Mouse (Mus musculus): ENCODE results near the gene Nat8f2.

GRCm38 (mm10) chr6:85916596-85916995 is 47.6 kb upstream of the Nat8f2 start:
- TF ChIP-seq CTCF (IDR thresholded peaks at IDR 0.05; ENCODE audit: borderline replicate concordance, insufficient read depth, low read depth, low read length) (no peak), POLR2A (IDR thresholded peaks at IDR 0.05; ENCODE audit: borderline replicate concordance, insufficient read depth, low read length) (no peak)

Data from cerebellum, adult 2 months (tissue).